Mouse (Mus musculus) forebrain, embryonic 12.5 days (tissue): ENCODE measurements around the gene Vrk1. TPM values are rescaled to one million over a fixed set of nuclear protein-coding genes. Genes with fewer than 3 reads are reported as not detected.

Experiments used
- ATAC-seq: fragments of 200-750 bp; cut with Nextera tagmentation; 2 replicates; pipeline ENCODE4 v1.8.0; 2017; ENCODE audit warnings: moderate TSS enrichment; ENCODE audit not compliant: low FRiP score
- H3K27ac ChIP-seq: fragments of 300-500 bp; sonication (generic); 2 replicates; pipeline ENCODE4 v1.5.1; 2016; ENCODE audit warnings: mild to moderate bottlenecking
- H3K27me3 ChIP-seq: fragments of 300-500 bp; sonication (generic); 2 replicates; pipeline ENCODE4 v1.6.1; 2016; ENCODE audit warnings: mild to moderate bottlenecking
- H3K36me3 ChIP-seq: fragments of 300-500 bp; sonication (generic); replicated peaks from 2 replicates; pipeline ENCODE4 v1.6.1; 2016; ENCODE audit warnings: mild to moderate bottlenecking
- H3K4me1 ChIP-seq: fragments of 300-500 bp; sonication (generic); 2 replicates; pipeline ENCODE4 v1.6.1; 2016
- H3K4me2 ChIP-seq: fragments of 300-500 bp; sonication (generic); 2 replicates; pipeline ENCODE4 v1.6.1; 2016; ENCODE audit warnings: mild to moderate bottlenecking, moderate library complexity
- H3K4me3 ChIP-seq: fragments of 300-500 bp; sonication (generic); replicated peaks from 2 replicates; pipeline ENCODE4 v1.5.1; 2016; ENCODE audit warnings: mild to moderate bottlenecking
- H3K9ac ChIP-seq: fragments of 300-500 bp; sonication (generic); 2 replicates; pipeline ENCODE4 v1.6.1; 2016; ENCODE audit warnings: mild to moderate bottlenecking
- H3K9me3 ChIP-seq: fragments of 300-500 bp; sonication (generic); 2 replicates; pipeline ENCODE4 v1.6.1; 2016
- WGBS: fragments of 180-500 bp; shearing (Covaris S2); methylation state at CpG from one replicate; pipeline ENCODE4 v1.1.7; 2016; 5-methylcytosine and 5-hydroxymethylcytosine counted together
- polyA plus RNA-seq: library from polyadenylated mRNA; unstranded; fragments of >200 nt; fragmentation: Nextera tagmentation; extraction: Ambion mirVana; gene quantifications from 2 replicates; pipeline ENCODE4 v1.2.1, GENCODE M21; 2016

Vrk1 gene
- polyA plus RNA-seq, 1 experiment from 2014 or later, result 97.7 TPM

GRCm38 (mm10) chr12:106102726-106103643 lies 93.0 kb downstream of the Vrk1 start:
- no peaks in the 10 kb centered on the region for H3K27me3 ChIP-seq
- no peak for ATAC-seq
- no peak overlapping the region for H3K4me2 ChIP-seq
- 69% methylated on average over 16 of the region's 16 CpGs for WGBS
- no peak overlapping the region for H3K27ac ChIP-seq
- no peak overlapping the region for H3K4me3 ChIP-seq
- H3K4me1 ChIP-seq, result peaks cover 9% of the 10 kb centered on the region
- H3K9ac ChIP-seq, result no peak overlapping the region
- no peaks in the 10 kb centered on the region for H3K9me3 ChIP-seq
- no peaks in the 10 kb centered on the region for H3K36me3 ChIP-seq

GRCm38 (mm10) chr12:106107272-106107671 lies 97.2 kb downstream of the Vrk1 start:
- WGBS, result 82% methylated on average over 14 of the region's 14 CpGs
- no peaks in the 10 kb centered on the region for H3K27me3 ChIP-seq
- no peak overlapping the region for H3K9ac ChIP-seq
- no peak for ATAC-seq
- no peaks in the 10 kb centered on the region for H3K9me3 ChIP-seq
- peaks cover 9% of the 10 kb centered on the region for H3K4me1 ChIP-seq
- no peak overlapping the region for H3K4me3 ChIP-seq
- H3K36me3 ChIP-seq, result no peaks in the 10 kb centered on the region
- no peak overlapping the region for H3K27ac ChIP-seq
- no peak overlapping the region for H3K4me2 ChIP-seq

GRCm38 (mm10) chr12:106115070-106115891 lies 105.3 kb downstream of the Vrk1 start:
- WGBS, result 41% methylated on average over 6 of the region's 6 CpGs
- Histone ChIP-seq H3K27me3 (peaks cover 14% of the 10 kb centered on the region; the same call in 1 of the 2 replicates), H3K27ac (no peak overlapping the region), H3K4me1 (peaks cover 18% of the 10 kb centered on the region), H3K9me3 (no peaks in the 10 kb centered on the region), H3K4me2 (no peak overlapping the region), H3K4me3 (no peak overlapping the region), H3K36me3 (no peaks in the 10 kb centered on the region), H3K9ac (no peak overlapping the region)
- ATAC-seq, result no peak

- Histone ChIP-seq H3K9ac (no peak overlapping the region), H3K36me3 (no peaks in the 10 kb centered on the region), H3K4me1 (peaks cover 18% of the 10 kb centered on the region), H3K27ac (no peak overlapping the region), H3K4me2 (no peak overlapping the region), H3K9me3 (no peaks in the 10 kb centered on the region), H3K27me3 (peaks cover 14% of the 10 kb centered on the region; the same call in 1 of the 2 replicates), H3K4me3 (no peak overlapping the region)
- no peak for ATAC-seq
- 66% methylated on average over 5 of the region's 5 CpGs for WGBS
Observed at GRCm38 (mm10) chr12:106115892-106116206, 105.8 kb downstream of the Vrk1 start.

GRCm38 (mm10) chr12:106123276-106123675 lies 113.2 kb downstream of the Vrk1 start:
- no peaks in the 10 kb centered on the region for H3K36me3 ChIP-seq
- H3K9ac ChIP-seq, result no peak overlapping the region
- no peak overlapping the region for H3K4me2 ChIP-seq
- WGBS, result 43% methylated on average over 14 of the region's 14 CpGs
- peaks cover 11% of the 10 kb centered on the region for H3K4me1 ChIP-seq
- no peaks in the 10 kb centered on the region for H3K9me3 ChIP-seq
- no peak overlapping the region for H3K27ac ChIP-seq
- ATAC-seq, result no peak
- H3K4me3 ChIP-seq, result no peak overlapping the region
- H3K27me3 ChIP-seq, result 0 out of 2 replicates have a peak, but pooled peaks cover 2% of the 10 kb centered on the region

GRCm38 (mm10) chr12:106124581-106124980 lies 114.6 kb downstream of the Vrk1 start:
- Histone ChIP-seq H3K36me3 (no peaks in the 10 kb centered on the region), H3K27me3 (no peaks in the 10 kb centered on the region), H3K27ac (no peak overlapping the region), H3K9me3 (no peaks in the 10 kb centered on the region), H3K4me1 (peaks cover 11% of the 10 kb centered on the region), H3K9ac (no peak overlapping the region), H3K4me2 (no peak overlapping the region), H3K4me3 (no peak overlapping the region)
- no peak for ATAC-seq
- 92% methylated on average over 3 of the region's 3 CpGs for WGBS

Other genes with a start within 250 kb of the Vrk1 start
- gene Papola, start 225.5 kb upstream of the Vrk1 start, polyA plus RNA-seq, result 326 and 334 TPM in 2 replicates